Mouse (Mus musculus): ENCODE measurements around the gene Pth.
A peak's percentile ranks its signal among the peaks of the same experiment; 100 is the strongest.

The Pth gene

DNA sequence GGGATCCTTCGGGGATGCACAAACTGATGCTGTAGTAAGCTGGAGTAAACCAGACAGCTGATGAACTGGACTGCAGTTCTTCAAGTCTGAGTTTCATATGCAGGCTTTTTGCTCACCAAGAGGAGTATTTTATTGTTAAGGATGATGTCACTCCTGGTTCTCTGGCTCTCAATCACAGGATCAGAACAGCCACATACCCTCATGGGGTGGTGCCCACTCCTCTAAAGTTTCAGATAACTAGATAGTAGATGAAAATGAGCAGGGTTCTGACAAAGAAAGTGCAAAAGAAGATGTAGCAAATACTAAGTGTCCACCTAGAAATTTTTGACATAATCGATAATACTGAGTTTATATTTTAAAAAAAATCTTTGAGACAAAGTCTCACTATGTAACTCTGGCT is at the start of gene Pth:
TSS of gene Pth (minus strand) at position 101 of the 400 bp plus-strand sequence.
- no peak for DNase-seq

DNA sequence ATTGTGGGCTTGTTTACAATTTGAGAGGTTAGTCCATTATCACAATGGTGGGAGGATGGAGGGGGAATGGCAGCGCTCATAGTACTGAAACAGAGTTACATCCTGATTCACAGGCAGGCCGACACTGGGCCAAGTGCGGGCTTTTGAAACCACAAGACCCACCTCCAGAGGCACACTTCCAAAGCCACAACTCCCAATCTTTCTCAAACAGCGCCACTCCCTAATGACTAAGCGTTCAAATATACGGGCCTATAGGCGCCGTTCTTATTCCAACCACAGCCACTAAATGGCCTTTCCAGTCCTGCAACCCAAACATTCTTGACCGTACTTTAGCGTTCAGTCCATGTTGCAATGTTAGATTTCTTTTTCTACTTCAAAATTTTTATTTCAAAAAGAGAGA is 47.9 kb upstream of the Pth start:
- no peak for DNase-seq

DNA sequence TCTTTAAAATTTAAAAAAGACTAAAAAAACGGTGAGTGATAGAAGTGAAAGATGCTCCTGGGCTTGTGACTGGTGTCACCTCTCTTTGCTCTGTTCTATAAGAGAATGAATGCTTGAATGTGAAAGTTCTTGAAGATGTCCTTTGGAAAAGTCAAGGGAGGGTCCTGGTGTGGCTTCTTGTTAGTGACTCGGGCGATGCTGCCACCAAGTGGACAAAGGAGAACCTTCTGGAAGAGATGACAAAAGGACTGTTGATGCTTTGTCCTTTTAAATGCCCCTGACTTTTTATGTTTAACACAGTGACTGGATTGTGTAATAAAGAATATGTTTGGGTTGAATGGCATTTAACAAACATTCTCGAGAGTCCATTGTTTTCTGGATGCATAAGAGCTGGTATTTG is 45.9 kb upstream of the Pth start:
- DNase-seq: peak; percentile 76 to 88

DNA sequence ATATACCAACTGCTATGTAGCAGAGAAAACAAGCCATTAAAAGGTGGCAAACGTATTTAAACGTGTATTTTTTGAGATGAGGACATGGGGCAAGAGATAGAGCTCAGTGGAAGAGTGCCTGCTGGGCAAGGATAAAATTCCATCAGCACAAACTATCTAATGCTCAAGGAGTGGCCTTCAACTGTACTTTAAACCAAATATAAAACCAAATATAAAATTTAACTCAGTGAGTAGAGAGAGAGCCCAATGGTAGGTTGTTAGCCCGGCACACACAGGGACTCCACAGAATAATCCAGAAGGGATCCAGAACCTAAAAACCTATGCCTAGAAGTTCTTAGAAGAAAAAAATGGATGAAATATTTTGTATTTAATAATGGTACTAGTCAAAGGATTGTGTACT is 45.1 kb upstream of the Pth start:
- DNase-seq: peak in 1 of 2 experiments; percentile 12

DNA sequence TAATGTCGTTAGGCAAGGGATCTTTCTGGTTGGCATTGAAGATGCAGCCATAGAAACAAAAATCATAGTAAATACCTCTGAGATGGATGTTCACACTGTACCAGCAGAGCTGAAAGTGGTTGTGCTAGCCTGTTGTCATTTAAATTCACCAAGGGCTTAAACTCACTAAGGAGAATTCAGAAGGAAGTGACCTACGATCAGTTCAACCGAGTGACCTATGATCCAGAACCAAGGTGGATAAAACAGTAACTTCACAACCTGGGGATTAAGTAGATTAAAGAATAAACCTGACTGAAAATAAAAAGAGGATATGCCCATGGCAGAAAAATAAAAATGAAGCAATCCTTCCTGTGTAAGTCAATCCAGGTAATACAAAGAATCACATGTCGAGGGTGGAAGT is 44.5 kb upstream of the Pth start:
- DNase-seq: peak; percentile 35 to 70

DNA sequence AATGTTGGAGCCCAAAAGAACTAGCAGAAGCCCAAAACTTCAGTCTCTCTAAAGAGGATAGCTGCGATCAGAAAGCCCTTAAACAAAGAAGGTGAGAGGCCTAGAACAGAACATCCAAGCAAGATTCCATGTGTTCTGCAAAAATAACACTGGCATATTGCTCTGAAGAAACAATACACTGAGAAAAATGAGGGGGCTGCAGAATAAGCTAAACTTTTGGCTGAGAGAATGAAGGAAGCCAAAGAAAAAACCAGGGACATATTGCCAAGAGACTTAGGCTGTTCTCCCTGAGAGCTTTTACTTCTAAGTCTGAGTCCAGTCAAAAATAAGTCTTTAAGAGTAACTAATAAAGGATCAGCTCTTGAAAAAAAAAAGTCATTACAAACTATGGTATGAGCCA is 32.4 kb upstream of the Pth start:
- DNase-seq: no peak

DNA sequence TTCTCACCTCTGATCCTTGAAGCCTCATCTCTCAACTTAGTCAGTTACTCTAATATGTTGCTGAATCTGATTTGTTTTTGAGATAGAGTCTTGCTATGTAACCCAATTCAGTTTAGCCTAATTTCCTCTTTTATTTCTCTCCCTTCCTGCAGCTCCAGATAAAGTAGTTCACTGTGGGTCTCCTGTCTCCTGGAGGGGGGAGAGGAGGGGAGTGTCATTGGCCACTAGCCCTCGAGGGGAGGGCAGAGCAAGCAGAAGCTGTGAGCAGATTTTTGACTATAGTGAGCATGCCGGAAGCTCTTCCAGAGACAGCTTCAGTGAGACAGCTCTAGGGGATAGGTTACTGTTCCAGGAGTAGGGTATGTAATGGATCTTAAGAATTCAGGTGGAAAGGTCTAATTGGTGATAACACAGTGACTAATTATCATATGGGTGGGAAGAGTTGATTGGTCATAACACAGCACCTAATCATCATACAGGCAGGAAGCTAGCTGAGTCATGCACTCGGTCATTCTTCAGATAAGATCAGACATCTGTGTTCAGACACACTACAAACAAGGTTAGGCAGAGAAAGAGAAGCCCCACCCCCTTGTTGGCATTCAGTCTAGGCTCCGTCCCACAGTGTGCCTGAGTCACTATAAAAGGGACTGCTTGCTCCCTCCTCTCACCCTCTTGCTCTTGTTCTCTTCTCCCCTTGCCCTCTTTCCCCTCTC is 30.9 kb upstream of the Pth start:
- DNase-seq: peak; percentile 31 to 34

DNA sequence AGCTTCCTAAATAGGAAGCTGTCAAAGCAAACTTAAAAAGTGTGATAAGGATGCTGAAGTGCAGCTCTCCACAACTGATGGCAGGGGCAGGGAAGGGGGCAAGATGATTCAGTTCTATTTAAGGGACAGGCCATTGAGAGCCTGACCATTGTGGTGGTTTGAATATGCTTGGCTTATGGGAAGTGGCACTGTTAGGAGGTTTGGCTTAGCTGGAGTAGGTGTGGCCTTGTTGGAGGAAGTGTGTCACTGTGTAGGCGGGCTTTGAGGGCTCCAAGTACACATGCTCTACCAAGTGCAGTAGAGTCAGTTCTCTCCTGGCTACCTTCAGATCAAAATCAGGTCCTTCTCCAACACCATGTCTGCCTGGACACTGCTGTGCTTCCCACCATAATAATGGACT is 28.2 kb upstream of the Pth start:
- no peak for DNase-seq

DNA sequence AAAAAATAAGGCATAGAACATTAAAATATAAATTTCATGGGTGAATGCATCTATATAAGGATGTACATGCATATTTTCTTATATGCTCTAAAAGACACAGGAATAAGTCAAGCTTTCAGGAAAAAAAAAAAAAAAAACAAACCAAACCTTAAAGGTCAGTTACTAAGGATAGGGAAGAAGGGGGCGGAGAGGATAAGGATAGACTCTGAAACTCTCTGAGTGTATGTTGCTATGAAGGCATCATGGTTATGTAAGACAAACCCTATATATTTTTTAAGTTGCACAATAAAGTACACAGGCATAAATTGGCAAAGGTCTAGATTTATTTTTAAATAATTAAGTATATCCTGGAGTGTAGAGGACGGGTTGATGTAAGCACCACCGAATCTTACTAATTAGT is 26.9 kb upstream of the Pth start:
- DNase-seq: no peak

DNA sequence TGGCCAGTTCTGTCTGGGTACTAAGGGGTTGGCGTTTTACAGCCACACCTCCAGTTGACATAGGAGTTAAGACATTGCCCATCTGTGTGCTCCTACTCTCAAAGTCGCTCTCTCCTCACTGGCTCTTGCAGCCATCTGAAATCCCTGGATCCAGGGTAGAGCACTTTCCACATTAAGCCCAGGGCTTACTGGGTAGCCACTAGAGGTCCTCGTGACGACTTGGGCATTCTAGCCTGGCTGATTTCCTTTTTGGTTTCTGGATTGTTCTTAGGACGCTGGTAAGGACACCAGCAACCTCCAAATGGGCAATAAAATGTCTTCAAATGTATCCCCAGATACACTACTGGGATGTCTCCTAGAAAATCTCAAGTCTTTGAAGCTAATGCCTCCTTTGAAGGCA is 20.3 kb upstream of the Pth start:
- DNase-seq: peak; percentile 6 to 31

DNA sequence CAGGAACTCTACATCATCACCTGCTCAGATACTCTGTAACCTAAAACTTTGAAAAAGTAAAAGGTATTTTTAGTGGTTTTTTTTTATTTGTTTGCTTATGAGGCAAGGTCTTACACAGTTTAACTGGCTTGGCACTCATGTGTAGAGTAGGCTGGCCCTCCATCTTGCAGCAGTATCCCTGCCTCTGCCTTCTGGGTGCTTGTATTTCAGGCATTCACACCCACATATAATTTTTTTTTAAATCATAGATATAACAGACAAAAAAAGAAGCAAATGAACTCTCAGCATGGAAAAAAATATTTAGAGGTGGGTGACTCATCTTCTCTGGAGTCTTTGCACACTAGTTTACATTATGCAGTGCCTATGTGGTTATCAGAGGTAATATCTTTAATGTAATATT is 9.7 kb upstream of the Pth start:
- no peak for DNase-seq

DNA sequence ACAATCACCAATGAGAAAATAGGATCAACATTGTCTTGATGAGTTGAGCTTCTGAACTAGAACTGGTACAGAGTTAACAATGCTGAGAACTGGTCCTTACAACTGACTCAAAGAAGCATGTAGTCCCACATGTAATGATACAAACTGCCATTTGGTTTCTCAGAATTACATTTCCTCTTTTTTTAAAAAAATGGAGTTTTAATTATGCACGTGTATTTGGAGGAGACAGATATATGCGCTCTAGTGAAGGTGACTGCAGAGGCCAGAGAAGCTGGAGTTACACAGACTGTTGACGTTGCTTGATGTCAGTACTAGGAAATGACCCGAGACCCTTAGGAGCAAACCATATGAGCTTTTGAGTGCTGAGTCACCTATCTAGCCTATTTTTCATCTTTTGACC is 8.3 kb upstream of the Pth start:
- no peak for DNase-seq

DNA sequence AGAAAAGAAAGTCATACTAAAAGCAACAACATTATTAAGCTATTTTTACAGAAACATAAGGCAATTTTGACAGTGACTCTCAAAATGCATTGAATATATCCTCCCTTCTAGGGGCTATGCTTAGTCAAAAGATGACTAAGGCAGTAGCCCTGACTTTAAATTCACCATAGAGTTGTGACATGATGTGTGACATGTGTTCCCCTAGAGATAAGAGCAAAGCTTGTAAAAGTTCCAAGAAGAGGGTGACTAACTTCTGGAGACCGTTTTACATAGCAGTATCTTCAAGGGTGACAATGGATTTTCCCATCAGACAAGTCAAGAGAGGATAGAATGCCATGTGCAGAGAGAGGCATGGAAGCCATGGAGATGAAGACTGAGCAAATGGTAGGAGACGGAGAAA is 3.2 kb upstream of the Pth start:
- DNase-seq: no peak

DNA sequence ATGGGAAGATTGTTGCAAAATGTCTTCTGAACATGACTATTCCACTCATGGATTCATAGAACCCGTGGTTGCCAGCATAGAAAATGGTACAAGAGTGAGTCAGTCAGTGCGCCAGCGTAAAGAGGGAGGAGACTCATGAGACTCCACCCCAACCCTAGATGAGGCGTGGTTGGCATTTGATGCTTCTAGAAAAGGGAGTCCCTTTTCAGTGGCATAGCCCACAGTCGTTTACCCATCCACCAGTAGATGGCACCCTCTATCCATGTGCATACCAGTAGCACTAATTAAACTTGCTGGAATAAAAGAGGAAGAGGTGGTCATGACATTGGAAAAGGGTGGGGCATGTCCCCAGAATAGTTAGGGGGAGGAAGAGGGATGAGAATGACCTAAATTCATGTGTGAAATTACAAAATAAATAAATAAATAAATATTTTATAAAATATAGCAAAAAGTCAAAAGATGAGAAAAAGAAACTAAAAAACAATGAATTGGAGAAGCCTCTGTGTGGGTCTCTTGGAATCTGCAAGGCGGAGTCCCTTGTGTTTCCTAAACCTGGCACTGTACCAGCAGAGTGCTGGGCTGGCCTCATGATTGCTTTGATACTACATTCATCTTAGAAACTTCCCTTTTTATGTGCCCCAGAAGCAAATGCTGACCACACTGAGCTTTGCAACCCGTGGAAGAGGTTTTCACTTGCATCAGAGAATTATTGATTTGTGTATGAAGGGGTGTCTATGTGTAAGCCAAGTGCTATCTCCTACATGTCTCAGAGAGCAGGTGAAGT is 10.3 kb downstream of the Pth start:
- DNase-seq: peak; percentile 84 to 86

DNA sequence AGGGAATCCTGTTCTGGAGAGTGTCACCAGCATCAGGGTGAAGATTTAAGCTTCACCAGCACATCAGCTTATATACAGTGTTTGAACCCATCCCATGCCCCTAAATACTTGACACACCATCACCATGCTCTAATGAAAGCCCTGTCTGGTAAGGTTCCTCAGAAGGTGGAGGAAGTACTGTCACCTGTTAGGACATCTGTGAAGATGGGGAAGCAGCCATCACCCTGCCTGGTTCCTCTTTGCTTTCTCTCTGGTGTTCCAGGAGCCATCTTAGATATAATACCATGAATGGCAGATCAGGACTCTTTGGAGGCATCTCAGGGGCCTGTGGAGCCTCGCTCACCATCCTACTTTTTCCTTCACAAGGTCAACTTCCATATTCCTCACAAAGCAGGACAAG is 15.7 kb downstream of the Pth start:
- no peak for DNase-seq

DNA sequence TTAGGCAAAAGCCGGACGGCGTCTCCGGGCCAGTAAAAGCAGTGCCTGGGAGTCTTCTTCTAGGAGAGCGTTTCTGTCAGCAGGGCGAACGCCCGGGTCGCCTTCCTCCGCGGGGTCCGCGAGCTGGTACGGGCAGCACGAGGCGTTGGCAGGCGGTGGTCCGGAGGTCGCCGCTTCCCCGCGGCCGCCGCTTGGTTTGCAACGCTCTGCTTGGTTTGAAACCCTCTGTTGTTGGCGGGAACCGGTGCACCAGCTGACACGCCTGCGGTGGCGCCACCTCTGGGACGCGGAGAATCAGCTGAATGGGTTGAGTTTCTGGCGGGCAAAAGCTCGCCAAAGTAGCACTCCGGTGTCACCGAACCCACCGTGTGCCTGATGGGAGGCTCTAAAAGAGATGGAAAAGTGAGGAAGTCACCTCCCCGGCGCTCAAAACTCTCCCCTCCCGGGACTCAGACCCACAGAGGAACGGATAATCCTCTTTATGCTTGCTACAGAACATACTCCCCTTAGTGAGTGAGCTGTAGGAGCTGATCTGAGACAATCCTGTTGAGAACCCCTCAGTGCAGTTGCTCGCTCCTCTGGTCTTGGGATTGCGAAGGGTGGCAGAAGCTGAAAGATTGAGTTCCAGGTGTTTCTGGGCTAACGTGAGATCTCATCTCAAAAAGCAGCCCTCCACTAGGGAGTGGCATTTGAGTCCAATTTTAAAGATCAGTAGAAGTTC is 18.6 kb downstream of the Pth start:
- DNase-seq: peak; percentile 79 to 87

DNA sequence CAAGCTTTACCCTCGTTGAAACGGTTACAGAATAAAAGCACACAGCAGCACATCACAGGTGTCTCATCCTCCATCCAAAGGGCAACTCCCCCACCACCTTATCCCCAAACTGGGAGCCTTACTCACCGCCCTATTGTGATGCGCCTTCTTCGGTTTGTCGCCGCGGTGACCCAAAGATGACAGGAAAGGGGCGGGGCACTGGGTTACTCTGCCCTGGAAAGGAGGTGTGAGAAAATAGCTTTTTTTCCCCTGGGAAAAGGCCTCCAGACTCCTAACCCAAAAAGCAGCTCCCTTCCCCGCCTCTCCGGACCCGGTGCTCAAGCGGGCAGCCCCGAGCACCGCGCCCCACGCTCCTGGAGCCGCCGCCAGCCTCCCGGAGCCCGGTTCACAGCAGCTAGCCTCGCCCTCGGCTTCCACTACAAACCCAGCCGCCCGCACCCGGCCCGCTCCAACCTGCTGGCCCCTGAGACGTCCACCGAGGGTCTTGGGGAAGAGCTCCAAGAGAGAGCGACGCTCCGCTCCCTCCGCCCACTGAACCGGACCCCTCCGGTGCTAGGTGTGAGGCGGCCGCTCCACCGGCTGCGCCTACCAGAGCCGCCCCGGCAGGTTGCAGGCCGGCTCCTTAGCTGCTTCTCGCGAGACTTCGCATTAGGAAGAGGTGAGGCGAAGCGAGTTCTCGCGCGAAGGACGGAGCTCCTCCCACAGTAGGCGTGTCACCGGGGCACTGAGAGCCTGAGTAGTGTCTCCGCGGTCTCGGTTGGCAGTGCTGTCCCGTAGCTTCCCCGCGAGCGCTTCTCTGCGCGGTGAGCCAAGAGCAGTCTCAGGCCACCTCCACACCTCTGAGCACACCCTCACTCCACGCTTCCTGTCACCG is 19.4 kb downstream of the Pth start, which contains the start of gene Btbd10:
TSS of gene Btbd10 (minus strand) at position 647 of the 874 bp plus-strand sequence.
- peak; percentile 99 to 100 for DNase-seq

DNA sequence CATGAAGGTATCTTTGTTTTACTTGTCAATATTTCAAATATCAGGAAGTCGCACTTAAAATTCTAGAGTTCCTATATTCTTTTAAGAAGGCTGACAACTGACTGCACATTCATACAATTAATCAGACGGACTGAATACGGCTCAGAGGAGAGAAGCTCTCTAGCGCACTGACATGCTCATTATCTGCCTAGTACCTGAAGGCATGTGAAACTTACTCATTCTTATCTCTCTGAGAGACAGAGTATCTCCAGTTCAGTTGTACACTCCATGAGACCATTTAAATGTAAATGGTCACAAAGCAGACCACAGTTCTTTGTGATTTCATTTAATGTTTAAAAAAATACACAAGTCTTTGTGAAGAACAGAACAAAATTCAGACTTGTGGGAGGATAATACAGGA is 20.9 kb downstream of the Pth start:
- DNase-seq: no peak

DNA sequence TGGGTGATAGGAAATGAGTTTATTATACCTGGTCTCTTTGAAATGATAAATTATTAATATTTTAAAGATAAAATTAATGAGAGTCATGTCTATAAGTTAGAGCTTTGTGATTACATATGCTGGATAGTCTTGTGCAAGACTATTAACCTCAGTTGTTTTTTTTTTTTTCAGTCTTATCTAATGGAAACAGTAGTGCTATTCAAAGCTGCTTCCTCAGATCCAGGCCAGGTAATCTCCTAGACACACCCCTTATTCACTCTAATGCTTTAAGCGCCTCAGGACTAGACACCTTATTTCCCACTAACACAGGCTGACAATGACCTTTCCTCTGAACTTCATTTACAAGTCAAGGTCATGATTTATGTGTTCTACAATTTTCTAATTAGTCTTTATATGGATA is 39.3 kb downstream of the Pth start:
- no peak for DNase-seq

DNA sequence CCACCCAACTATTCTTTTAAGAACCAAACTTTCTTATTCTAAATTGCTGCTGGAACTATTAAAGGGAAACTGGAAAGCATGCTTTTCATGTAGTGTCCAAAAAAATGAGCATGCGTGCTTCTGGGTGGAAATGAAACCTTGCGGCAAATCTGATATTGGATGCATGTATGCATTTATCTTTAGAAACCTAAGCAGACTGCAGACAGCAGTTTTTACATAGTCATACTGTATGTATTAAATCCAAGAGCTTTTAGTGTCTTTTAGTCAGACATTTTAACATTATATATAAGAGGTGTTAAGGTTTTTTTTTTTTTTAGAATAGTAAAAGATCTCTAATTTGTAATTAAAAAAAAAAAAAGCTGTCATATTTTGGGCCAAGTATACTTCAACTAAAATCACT is 40.7 kb downstream of the Pth start:
- no peak for DNase-seq

DNA sequence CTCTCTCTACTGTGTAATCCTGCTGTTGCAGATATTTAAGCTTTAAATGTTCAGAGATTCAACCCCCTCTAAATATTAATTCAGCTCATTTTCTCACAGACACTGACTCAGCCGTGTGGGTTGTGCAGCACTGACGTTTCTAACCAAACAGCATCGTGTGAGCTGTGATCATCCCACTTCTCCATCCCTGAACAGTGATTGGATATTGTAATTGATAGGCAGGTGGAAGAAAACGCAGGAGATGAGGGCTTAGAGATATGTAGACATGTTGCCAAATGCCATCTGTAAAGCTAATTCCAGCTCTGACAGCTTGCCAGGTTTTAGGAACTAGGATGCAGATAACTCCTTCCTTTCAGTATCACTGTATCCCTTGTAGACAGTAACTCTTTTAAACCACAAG is 41.1 kb downstream of the Pth start:
- DNase-seq: no peak
